Mouse (Mus musculus): ENCODE measurements around the gene Ninj1. TPM values are rescaled to one million over a fixed set of nuclear protein-coding genes. Genes with fewer than 3 reads are reported as not detected.

Gene Ninj1
- polyA plus RNA-seq, 1 experiment from 2014 or later = 16.9 TPM

DNA sequence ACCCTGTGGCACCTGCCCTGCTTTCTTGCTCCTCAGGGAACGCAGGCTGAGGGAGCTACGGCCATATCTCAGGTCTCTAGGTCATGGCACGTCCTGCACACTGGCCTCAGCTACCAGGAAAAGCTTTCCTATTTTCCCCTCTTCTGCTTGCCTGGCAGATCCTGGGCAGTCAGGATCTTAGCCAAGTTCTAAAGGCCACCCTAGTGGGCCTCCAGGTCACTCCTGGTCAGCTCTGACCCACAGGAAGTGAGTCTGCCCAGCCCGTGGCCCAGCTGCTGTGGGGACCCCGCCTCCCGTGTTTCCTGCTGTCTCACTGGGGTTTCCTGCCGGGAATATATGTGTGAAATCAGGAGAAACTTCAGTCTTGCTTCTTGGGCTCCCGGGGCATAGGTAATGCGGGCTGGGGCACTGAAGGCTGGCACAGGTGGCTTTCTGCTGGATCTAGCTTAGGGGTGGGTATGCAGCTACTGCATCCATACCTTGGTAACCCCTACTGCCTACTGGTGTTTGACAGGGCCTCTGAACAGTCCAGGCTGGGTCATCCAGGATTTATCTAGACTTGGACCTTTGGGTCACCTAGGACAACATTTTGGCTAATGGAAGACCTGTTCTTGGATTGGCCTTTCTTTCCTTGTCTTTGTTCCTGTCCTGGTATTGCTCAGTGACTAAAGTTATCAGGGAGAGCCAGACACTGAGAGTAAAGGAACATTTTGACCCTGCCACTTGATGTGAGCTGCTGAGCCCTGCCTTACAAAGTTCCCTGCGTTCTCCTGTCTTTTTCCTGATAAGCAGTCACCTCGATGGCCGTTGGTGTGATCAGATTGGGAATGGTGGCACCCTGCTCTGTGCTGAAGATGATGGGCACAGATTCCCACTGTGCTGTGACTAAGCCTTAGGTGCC is 2.9 kb downstream of the Ninj1 start:
- WGBS = 84% methylated on average over 12 of the region's 12 CpGs
- Histone ChIP-seq H3K36me3 (replicated peaks) (no peaks in the 10 kb centered on the region), H3K9me3 (no peaks in the 10 kb centered on the region), H3K27me3 (peaks cover 37% of the 10 kb centered on the region), H3K9ac (no peak overlapping the region), H3K4me1 (peaks cover 39% of the 10 kb centered on the region), H3K4me3 (replicated peaks) (no peak overlapping the region), H3K27ac (no peak overlapping the region), H3K4me2 (no peak overlapping the region)
- ATAC-seq (ENCODE audit: low FRiP score) = no peak

DNA sequence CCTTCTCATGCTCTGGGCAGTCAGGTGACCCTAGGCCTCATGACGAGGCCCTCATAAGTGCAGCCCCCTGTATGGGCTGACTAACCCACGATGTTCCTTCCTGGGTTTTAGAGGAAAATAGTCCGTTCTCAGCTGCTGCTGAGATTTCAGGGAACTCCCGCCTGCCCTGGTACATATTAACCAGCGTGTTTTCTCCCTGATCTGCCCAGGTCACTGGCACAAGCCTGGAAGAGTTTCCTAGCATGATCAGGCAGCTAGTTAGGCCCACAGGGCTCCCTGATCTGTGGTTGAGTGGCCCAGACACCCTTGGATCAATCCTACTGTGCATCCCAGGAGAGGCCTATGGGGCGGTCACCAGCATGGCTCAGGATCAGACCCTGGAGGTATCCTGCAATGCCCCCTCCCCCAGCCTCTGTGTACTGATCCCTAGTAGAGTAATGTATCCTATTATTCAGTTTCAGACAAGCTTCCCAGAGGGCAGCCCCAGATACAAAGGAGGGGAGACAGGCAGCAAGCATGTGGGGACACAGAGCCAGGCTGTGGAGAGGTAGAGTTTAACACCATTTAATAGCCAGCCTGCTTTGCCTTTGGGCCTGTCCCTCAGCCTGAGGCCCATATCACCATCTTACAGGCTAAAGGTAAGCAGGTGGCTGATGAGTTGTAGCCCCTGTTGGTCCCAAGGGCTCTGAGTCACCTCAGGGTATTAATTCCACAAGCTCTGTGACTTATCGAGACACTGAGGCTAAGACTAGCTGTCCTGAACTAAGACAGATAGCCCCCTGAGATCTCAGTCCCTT is 3.8 kb downstream of the Ninj1 start:
- ATAC-seq (ENCODE audit: low FRiP score) = no peak
- Histone ChIP-seq H3K9ac (no peak overlapping the region; the same call in 1 of the 2 replicates), H3K36me3 (replicated peaks) (no peaks in the 10 kb centered on the region), H3K4me2 (no peak overlapping the region), H3K4me3 (replicated peaks) (no peak overlapping the region), H3K27me3 (peaks cover 32% of the 10 kb centered on the region), H3K4me1 (peaks cover 39% of the 10 kb centered on the region), H3K27ac (no peak overlapping the region), H3K9me3 (no peaks in the 10 kb centered on the region)
- WGBS = 86% methylated on average over 7 of the region's 7 CpGs

DNA sequence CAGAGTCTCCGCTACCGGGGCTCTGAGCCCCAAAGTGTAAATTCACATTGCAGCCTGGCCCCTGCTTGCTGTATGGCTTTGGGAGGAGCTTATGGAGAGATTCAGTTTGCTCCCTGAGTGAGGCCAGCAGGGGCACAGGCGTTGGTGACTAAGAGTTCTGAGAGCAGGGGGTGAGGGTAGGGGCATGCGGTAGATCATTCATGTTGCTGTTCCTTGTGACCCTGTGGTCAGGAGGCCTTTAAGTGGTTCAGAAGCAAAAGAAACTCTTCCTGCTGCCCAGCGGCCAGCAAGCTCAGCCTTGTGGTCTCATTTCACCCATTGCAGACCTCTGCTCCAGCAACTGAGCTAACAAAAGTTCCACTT is 4.4 kb downstream of the Ninj1 start:
- H3K9ac ChIP-seq = no peak overlapping the region
- H3K27me3 ChIP-seq = peaks cover 26% of the 10 kb centered on the region
- H3K4me2 ChIP-seq = no peak overlapping the region
- peaks cover 38% of the 10 kb centered on the region for H3K4me1 ChIP-seq
- no peak for ATAC-seq (ENCODE audit: low FRiP score)
- H3K36me3 ChIP-seq (replicated peaks) = no peaks in the 10 kb centered on the region
- WGBS = 61% methylated on average over 5 of the region's 5 CpGs
- H3K9me3 ChIP-seq = no peaks in the 10 kb centered on the region
- no peak overlapping the region for H3K27ac ChIP-seq
- H3K4me3 ChIP-seq (replicated peaks) = no peak overlapping the region

DNA sequence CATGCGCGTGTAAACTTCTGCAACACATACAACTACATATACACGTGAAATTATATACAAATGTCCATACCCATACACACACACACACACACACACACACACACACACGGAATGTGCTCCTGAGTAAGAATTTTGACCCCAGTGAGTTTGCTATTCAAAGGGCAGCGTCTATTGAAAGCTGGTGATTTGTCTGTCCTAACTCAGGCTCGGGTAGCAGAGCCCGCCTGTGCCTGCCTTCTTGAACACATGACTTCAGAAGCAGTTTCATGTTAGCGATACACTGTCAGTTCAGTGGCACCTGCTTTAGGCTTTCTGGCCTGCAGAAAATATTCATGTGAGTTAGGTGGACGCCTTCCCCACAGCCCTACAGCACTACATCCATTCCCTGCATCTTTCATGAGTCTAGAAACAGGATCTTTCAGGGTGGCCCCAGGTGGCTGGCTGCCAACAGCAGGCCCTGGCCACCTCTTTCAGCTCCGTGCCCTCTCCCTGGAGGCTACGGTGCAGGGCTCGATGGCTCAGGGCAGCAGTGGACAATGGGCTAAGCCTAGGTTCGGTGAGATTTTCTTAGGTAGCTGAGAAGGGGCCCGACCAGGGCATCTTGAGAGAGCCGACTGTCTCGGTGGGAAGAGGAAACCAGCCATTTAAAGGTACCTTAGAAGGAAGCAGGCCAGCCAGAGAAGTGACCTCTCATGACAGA is 5.0 kb downstream of the Ninj1 start:
- Histone ChIP-seq H3K4me2 (no peak overlapping the region), H3K36me3 (replicated peaks) (no peaks in the 10 kb centered on the region), H3K4me3 (replicated peaks) (no peak overlapping the region), H3K4me1 (peaks cover 33% of the 10 kb centered on the region), H3K9me3 (no peaks in the 10 kb centered on the region), H3K27me3 (peaks cover 25% of the 10 kb centered on the region), H3K27ac (no peak overlapping the region), H3K9ac (no peak overlapping the region)
- WGBS = 77% methylated on average over 16 of the region's 16 CpGs
- no peak for ATAC-seq (ENCODE audit: low FRiP score)

DNA sequence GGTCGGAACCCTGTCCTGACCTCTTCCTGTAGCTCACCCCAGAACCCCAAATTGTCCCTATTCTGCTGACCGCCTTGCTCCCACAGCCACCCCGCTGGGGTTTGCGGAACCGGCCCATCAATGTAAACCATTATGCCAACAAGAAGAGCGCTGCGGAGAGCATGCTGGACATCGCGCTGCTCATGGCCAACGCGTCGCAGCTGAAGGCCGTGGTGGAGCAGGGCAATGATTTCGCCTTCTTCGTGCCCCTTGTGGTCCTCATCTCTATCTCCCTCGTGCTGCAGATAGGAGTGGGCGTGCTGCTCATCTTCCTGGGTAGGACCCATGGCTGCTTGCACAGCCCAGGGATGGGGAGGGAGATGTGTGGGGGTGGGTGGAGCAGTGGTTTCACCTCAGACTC is 6.4 kb downstream of the Ninj1 start:
- Histone ChIP-seq H3K27me3 (peaks cover 16% of the 10 kb centered on the region), H3K27ac (no peak overlapping the region), H3K9ac (no peak overlapping the region), H3K4me2 (no peak overlapping the region), H3K4me1 (peaks cover 20% of the 10 kb centered on the region), H3K9me3 (no peaks in the 10 kb centered on the region), H3K36me3 (replicated peaks) (no peaks in the 10 kb centered on the region), H3K4me3 (replicated peaks) (no peak overlapping the region)
- no peak for ATAC-seq (ENCODE audit: low FRiP score)
- 95% methylated on average over 17 of the region's 17 CpGs for WGBS

DNA sequence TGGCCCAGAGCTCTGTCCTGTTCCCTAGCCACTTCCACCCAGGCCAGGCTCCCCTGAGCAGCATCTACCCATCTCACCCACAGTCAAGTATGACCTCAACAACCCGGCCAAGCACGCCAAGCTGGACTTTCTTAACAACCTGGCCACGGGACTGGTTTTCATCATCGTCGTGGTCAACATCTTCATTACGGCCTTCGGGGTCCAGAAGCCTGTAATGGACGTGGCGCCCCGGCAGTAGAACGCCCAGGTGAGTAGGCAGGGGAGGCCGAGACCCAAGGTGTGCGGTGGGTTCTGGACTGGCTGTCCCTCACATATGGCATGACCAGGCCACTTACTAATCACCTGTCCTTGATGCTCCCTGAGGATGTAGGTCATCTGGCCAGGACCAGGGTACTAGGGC is 7.5 kb downstream of the Ninj1 start:
- H3K9ac ChIP-seq = no peak overlapping the region
- H3K4me1 ChIP-seq = peaks cover 16% of the 10 kb centered on the region
- no peak overlapping the region for H3K4me2 ChIP-seq
- no peaks in the 10 kb centered on the region for H3K36me3 ChIP-seq (replicated peaks)
- no peaks in the 10 kb centered on the region for H3K9me3 ChIP-seq
- no peak overlapping the region for H3K4me3 ChIP-seq (replicated peaks)
- WGBS = 95% methylated on average over 13 of the region's 13 CpGs
- peaks cover 4% of the 10 kb centered on the region; the same call in 1 of the 2 replicates for H3K27me3 ChIP-seq
- no peak for ATAC-seq (ENCODE audit: low FRiP score)
- no peak overlapping the region for H3K27ac ChIP-seq

DNA sequence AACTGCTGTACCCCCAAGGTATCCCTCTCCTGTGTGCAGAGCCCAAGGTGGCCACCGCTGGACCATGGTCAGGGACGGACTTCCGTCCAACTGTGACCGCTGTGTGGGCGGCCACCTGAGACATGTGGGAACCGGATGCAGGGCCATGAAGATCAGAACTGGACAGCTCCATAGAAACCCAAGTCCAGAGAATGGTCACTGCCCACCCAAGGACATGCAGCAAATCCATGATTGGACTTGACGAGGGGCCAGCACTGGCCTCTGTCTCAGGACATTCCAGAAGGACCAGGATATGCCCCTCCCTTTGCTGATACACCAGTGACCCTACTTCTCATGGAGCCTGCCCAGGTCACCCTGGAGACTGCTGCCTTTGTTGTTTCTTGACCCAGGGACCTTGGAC is 8.4 kb downstream of the Ninj1 start:
- H3K9ac ChIP-seq = no peak overlapping the region
- H3K4me2 ChIP-seq = no peak overlapping the region
- H3K27me3 ChIP-seq = no peaks in the 10 kb centered on the region
- ATAC-seq (ENCODE audit: low FRiP score) = no peak
- H3K36me3 ChIP-seq (replicated peaks) = no peaks in the 10 kb centered on the region
- H3K9me3 ChIP-seq = no peaks in the 10 kb centered on the region
- H3K27ac ChIP-seq = no peak overlapping the region
- peaks cover 16% of the 10 kb centered on the region for H3K4me1 ChIP-seq
- H3K4me3 ChIP-seq (replicated peaks) = no peak overlapping the region
- 94% methylated on average over 7 of the region's 7 CpGs for WGBS

DNA sequence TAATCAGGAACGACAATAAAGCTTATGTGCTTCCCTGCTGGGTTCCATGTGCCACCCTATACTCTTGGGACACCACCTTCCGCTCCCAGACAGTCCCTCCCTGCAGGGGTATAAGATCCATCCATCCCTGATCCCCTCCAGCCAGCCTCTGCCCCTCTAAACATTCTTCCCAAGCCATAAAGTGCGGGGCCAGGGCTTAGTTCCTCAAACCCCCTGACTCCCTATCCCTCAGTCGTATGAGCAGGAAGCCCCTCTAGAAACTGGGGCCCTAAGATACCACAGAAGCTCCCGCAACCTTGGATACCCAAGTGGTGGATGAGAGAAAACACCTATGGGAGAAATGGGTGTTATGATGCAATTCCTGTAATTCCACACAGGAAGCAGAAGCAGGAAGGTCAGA is 8.9 kb downstream of the Ninj1 start:
- Histone ChIP-seq H3K27me3 (no peaks in the 10 kb centered on the region), H3K4me3 (replicated peaks) (no peak overlapping the region), H3K36me3 (replicated peaks) (no peaks in the 10 kb centered on the region), H3K4me2 (no peak overlapping the region), H3K9me3 (no peaks in the 10 kb centered on the region), H3K4me1 (peaks cover 13% of the 10 kb centered on the region), H3K9ac (no peak overlapping the region), H3K27ac (no peak overlapping the region)
- ATAC-seq (ENCODE audit: low FRiP score) = no peak
- WGBS = 82% methylated on average over 5 of the region's 5 CpGs

DNA sequence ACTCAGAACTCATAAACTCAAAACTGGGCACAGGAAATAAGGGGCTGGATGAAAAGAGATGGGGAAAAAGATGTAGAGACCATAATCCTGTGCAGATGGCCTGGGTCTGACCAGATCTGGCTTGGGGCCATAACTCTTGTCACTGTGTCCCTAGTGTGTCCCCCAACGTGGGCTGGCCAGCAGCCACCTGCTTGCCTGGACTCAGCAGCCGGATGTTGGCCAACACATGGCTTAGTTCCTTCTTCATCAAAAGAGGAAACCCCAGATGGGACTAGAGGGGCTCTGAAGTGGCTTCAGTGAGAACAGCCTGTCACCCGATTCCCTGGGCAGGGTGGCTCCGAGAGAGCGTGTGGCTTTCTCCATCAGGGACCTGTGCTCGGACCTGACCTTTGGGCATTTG is 9.5 kb downstream of the Ninj1 start:
- no peaks in the 10 kb centered on the region for H3K9me3 ChIP-seq
- WGBS = 92% methylated on average over 6 of the region's 6 CpGs
- no peak overlapping the region for H3K4me2 ChIP-seq
- no peak overlapping the region for H3K9ac ChIP-seq
- no peaks in the 10 kb centered on the region for H3K36me3 ChIP-seq (replicated peaks)
- no peaks in the 10 kb centered on the region for H3K27me3 ChIP-seq
- H3K4me3 ChIP-seq (replicated peaks) = no peak overlapping the region
- H3K27ac ChIP-seq = no peak overlapping the region
- H3K4me1 ChIP-seq = peaks cover 8% of the 10 kb centered on the region; the same call in 1 of the 2 replicates
- ATAC-seq (ENCODE audit: low FRiP score) = no peak

DNA sequence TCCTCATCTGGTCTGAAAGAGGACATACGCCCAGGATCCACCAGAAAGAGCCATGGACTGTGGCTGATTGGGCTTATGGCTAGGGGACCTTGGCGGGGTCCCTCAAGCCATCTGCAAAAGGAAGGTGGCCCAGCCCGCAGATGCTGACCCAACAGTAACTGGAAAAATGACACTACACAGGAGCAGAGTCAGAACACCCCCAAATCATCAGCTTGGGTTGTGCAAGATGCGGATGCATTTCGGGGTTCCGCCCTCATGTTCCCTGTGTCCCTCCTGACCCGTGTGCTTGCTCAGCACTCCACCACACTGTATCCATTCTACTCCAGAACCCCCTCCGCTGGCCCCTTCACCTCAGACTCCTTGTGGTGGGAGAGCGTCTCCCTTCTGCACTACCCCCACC is 11.4 kb downstream of the Ninj1 start:
- no peak overlapping the region for H3K9ac ChIP-seq
- H3K4me1 ChIP-seq = no peaks in the 10 kb centered on the region
- no peaks in the 10 kb centered on the region for H3K9me3 ChIP-seq
- no peak overlapping the region for H3K4me3 ChIP-seq (replicated peaks)
- H3K27ac ChIP-seq = no peak overlapping the region
- no peak for ATAC-seq (ENCODE audit: low FRiP score)
- 94% methylated on average over 9 of the region's 9 CpGs for WGBS
- no peak overlapping the region for H3K4me2 ChIP-seq
- H3K27me3 ChIP-seq = no peaks in the 10 kb centered on the region; the same call in 1 of the 2 replicates
- no peaks in the 10 kb centered on the region for H3K36me3 ChIP-seq (replicated peaks)

DNA sequence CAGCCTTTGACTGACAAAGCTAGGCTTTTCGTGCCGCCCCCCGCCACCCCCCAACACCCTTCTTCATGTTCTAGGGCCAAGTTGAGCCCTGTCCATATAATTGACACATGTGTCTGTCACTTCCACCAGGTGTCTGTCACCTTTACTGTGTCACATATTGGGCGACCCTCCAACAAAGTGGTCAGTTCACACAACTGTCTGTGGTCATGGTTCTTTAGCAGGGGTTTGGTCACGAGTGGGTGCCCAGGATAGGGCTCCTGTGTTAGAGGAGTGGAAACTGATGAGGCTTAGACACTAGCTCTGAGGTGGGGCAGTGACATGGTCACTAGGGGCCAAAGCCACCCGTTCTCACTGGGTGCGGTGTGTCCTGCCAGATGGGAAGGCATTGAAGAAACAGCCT is 12.6 kb downstream of the Ninj1 start:
- ATAC-seq (ENCODE audit: low FRiP score) = no peak
- H3K4me2 ChIP-seq = no peak overlapping the region
- no peak overlapping the region for H3K4me3 ChIP-seq (replicated peaks)
- H3K36me3 ChIP-seq (replicated peaks) = no peaks in the 10 kb centered on the region
- H3K27me3 ChIP-seq = no peaks in the 10 kb centered on the region; the same call in 1 of the 2 replicates
- no peaks in the 10 kb centered on the region for H3K9me3 ChIP-seq
- peaks cover under 1% of the 10 kb centered on the region; the same call in 1 of the 2 replicates for H3K4me1 ChIP-seq
- H3K27ac ChIP-seq = no peak overlapping the region
- H3K9ac ChIP-seq = no peak overlapping the region
- WGBS = 90% methylated on average over 7 of the region's 7 CpGs

DNA sequence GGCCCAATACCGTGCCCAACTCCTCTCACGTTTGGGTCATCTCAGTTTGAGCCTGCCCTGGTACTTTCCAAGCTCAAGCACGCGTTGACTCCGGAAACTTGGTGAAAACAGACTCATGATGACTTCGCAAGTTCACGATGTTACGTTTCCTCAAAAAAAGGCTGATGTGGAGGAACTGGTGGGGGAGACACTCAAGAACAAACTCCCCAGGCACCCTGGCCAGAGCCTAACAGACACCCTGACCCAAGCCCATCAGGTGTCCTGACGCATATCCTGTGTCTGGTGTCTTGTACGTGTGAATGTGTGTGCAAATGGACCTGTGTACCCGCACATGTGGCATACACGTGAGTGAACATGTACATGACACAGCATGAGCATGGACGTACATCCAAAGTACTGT is 13.4 kb downstream of the Ninj1 start:
- Histone ChIP-seq H3K9me3 (no peaks in the 10 kb centered on the region), H3K4me3 (replicated peaks) (no peak overlapping the region), H3K4me2 (no peak overlapping the region), H3K27ac (no peak overlapping the region), H3K9ac (no peak overlapping the region), H3K27me3 (no peaks in the 10 kb centered on the region; the same call in 1 of the 2 replicates), H3K36me3 (replicated peaks) (no peaks in the 10 kb centered on the region), H3K4me1 (peaks cover 8% of the 10 kb centered on the region)
- ATAC-seq (ENCODE audit: low FRiP score) = no peak
- WGBS = 92% methylated on average over 13 of the region's 13 CpGs

Data from forebrain, embryonic 12.5 days (tissue).